Mouse (Mus musculus) erythroblast, embryonic 14.5 days (primary cell): ENCODE measurements around the gene Etnk2. TPM values are rescaled to one million over a fixed set of nuclear protein-coding genes. Genes with fewer than 3 reads are reported as not detected.
"Not testable (repeated sequence)": the region's sequence is repeated elsewhere in the genome, so short reads cannot be mapped to it uniquely, and the experiment has no call there.

ENCODE experiments used
- H3K27me3 ChIP-seq: 2 replicates; pipeline ENCODE4 v1.6.1; 2012; ENCODE audit warnings: inconsistent platforms; ENCODE audit not compliant: control insufficient read depth
- H3K36me3 ChIP-seq: 2 replicates; pipeline ENCODE4 v1.6.1; 2012; ENCODE audit warnings: mild to moderate bottlenecking, inconsistent platforms; ENCODE audit not compliant: control insufficient read depth
- H3K4me1 ChIP-seq: 2 replicates; pipeline ENCODE4 v1.6.1; 2012; ENCODE audit warnings: inconsistent platforms; ENCODE audit not compliant: control insufficient read depth
- H3K4me3 ChIP-seq: replicated peaks from 2 replicates; pipeline ENCODE3; 2012; ENCODE audit warnings: moderate library complexity, mild to moderate bottlenecking, inconsistent platforms
- H3K9me3 ChIP-seq: 2 replicates; pipeline ENCODE4 v1.6.1; 2012; ENCODE audit warnings: low read length, inconsistent platforms, mixed read lengths; ENCODE audit not compliant: control insufficient read depth
- GATA1 ChIP-seq: IDR thresholded peaks from 2 replicates; pipeline ENCODE4 v1.6.1; 2012; ENCODE audit warnings: low read length, inconsistent platforms, mixed read lengths
- TAL1 ChIP-seq: IDR thresholded peaks from 3 replicates; pipeline ENCODE4 v1.6.1; 2012; ENCODE audit warnings: low read length, inconsistent platforms, mixed read lengths
- polyA plus RNA-seq: library from polyadenylated mRNA; stranded (reverse); fragments of >175 nt; gene quantifications from 2 replicates; pipeline ENCODE4 v1.2.3, GENCODE M21; 2012

The Etnk2 gene
- polyA plus RNA-seq, 1 experiment = not detected

GRCm38 (mm10) chr1:133328896-133329637 is 34.3 kb upstream of the Etnk2 start:
- Histone ChIP-seq H3K36me3 (no peaks in the 10 kb centered on the region), H3K4me1 (no peaks in the 10 kb centered on the region), H3K4me3 (no peak overlapping the region), H3K27me3 (peaks cover 27% of the 10 kb centered on the region), H3K9me3 (no peaks in the 10 kb centered on the region)
- TF ChIP-seq GATA1 (no peak), TAL1 (no peak)

- Histone ChIP-seq H3K4me1 (no peaks in the 10 kb centered on the region), H3K27me3 (peaks cover 27% of the 10 kb centered on the region), H3K9me3 (no peaks in the 10 kb centered on the region), H3K36me3 (no peaks in the 10 kb centered on the region), H3K4me3 (no peak overlapping the region)
- no peak for TF ChIP-seq TAL1
- TF ChIP-seq GATA1 = no peak
Measured at GRCm38 (mm10) chr1:133329638-133329964, 33.8 kb upstream of the Etnk2 start.

GRCm38 (mm10) chr1:133331142-133331541 is 32.2 kb upstream of the Etnk2 start:
- no peaks in the 10 kb centered on the region for H3K36me3 ChIP-seq
- no peak overlapping the region for H3K4me3 ChIP-seq
- H3K9me3 ChIP-seq = no peaks in the 10 kb centered on the region
- no peak for TF ChIP-seq TAL1
- no peak for TF ChIP-seq GATA1
- H3K27me3 ChIP-seq = peaks cover 27% of the 10 kb centered on the region
- no peaks in the 10 kb centered on the region for H3K4me1 ChIP-seq

- Histone ChIP-seq H3K4me3 (no peak overlapping the region), H3K27me3 (peaks cover 27% of the 10 kb centered on the region), H3K4me1 (no peaks in the 10 kb centered on the region), H3K9me3 (no peaks in the 10 kb centered on the region), H3K36me3 (no peaks in the 10 kb centered on the region)
- TF ChIP-seq GATA1 = no peak
- no peak for TF ChIP-seq TAL1
Measured at GRCm38 (mm10) chr1:133332656-133333430, 30.5 kb upstream of the Etnk2 start.

- Histone ChIP-seq H3K9me3 (no peaks in the 10 kb centered on the region), H3K36me3 (no peaks in the 10 kb centered on the region), H3K27me3 (peaks cover 18% of the 10 kb centered on the region), H3K4me1 (no peaks in the 10 kb centered on the region), H3K4me3 (no peak overlapping the region)
- TF ChIP-seq TAL1 (no peak), GATA1 (no peak)
Measured at GRCm38 (mm10) chr1:133333937-133334336, 29.4 kb upstream of the Etnk2 start.

- not testable (repeated sequence) for H3K9me3 ChIP-seq, H3K27me3 ChIP-seq, H3K4me3 ChIP-seq, H3K4me1 ChIP-seq, H3K36me3 ChIP-seq
Measured at GRCm38 (mm10) chr1:133340403-133340802, 23.0 kb upstream of the Etnk2 start.

GRCm38 (mm10) chr1:133344357-133344756 is 19.0 kb upstream of the Etnk2 start:
- H3K9me3 ChIP-seq = 0 out of 2 replicates have a peak, but pooled peaks cover 2% of the 10 kb centered on the region
- TF ChIP-seq TAL1 = no peak
- TF ChIP-seq GATA1 = no peak
- H3K36me3 ChIP-seq = no peaks in the 10 kb centered on the region
- H3K27me3 ChIP-seq = no peaks in the 10 kb centered on the region
- H3K4me1 ChIP-seq = no peaks in the 10 kb centered on the region
- H3K4me3 ChIP-seq = no peak overlapping the region

- TF ChIP-seq TAL1 (no peak), GATA1 (no peak)
- 0 out of 2 replicates have a peak, but pooled peaks cover 2% of the 10 kb centered on the region for H3K9me3 ChIP-seq
- H3K27me3 ChIP-seq = no peaks in the 10 kb centered on the region; the same call in 1 of the 2 replicates
- H3K4me3 ChIP-seq = no peak overlapping the region
- no peaks in the 10 kb centered on the region for H3K4me1 ChIP-seq
- H3K36me3 ChIP-seq = no peaks in the 10 kb centered on the region
Measured at GRCm38 (mm10) chr1:133346531-133346930, 16.8 kb upstream of the Etnk2 start.

- TF ChIP-seq GATA1 (no peak), TAL1 (no peak)
- peaks cover 4% of the 10 kb centered on the region for H3K27me3 ChIP-seq
- H3K9me3 ChIP-seq = 0 out of 2 replicates have a peak, but pooled peaks cover 2% of the 10 kb centered on the region
- no peak overlapping the region for H3K4me3 ChIP-seq
- H3K4me1 ChIP-seq = no peaks in the 10 kb centered on the region
- H3K36me3 ChIP-seq = no peaks in the 10 kb centered on the region
Measured at GRCm38 (mm10) chr1:133347226-133347625, 16.1 kb upstream of the Etnk2 start.
